Mouse (Mus musculus) activated CD4-positive, CD25-positive, alpha-beta regulatory T cell, adult 4 months (primary cell): Measurements from ENCODE around the gene Nbl1. TPM values are rescaled to one million over a fixed set of nuclear protein-coding genes. Genes with fewer than 3 reads are reported as not detected.

Source experiments
- ATAC-seq: one replicate; pipeline ENCODE4 v1.8.0; 2017
- polyA plus RNA-seq, 2 experiments: library from polyadenylated mRNA; unstranded; fragments of 100-300 nt; shearing (Covaris generic); gene quantifications; one replicate each; pipeline ENCODE4 v1.2.1; 2017

Nbl1 gene
- polyA plus RNA-seq, 2 experiments from 2014 or later, result 0.27 TPM; not detected in 1

- ATAC-seq, result no peak
Observed at GRCm38 (mm10) chr4:139096201-139096600, 3.4 kb upstream of the Nbl1 start.

GRCm38 (mm10) chr4:139095406-139095805 is 2.6 kb upstream of the Nbl1 start:
- ATAC-seq, result no peak

GRCm38 (mm10) chr4:139093196-139093530 is 370 bp upstream of the Nbl1 start:
- ATAC-seq, result no peak

DNA sequence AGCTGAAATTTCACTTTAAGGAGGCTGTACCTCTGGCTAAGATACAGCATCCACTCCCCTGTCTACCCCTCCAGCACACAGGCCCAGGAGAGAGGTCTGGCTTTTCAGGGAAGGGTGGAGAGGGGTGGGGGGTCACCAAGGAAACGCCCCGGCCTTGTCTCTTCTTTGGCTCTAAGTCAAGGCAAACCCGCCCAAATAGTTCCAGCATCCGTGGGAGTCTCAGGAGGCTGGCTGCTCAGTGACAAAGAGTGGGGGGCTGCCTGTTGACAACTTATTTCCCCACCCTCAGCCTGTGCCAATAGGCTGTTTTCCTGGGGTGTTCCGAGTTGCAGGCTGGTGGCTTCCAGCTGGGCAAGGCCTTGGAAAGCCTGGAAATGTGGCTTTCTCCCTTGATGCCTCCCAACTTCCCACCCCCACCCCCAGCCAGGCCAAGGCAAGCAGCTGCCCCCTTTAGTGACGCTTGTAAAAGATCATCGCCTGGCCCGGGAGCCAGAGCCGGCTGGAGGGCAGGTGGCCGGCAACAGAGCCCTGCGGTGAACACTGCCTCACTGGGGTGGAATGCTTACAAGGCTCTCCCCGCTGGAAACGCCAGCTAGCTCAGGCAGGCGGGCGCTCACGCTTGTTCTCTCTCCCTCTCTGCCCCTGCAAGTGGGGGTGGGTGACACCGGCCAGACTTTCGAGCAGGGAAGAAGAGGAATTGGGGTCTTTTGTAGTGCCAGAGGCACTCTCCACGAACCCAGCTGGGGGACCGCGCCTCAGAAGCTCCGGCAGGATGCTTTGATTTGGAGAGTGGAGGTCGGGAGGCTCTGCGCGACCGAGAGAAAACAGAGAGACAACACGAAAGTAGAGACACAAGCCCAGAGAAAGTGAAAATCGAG is 1.1 kb downstream of the Nbl1 start:
- ATAC-seq, result no peak

DNA sequence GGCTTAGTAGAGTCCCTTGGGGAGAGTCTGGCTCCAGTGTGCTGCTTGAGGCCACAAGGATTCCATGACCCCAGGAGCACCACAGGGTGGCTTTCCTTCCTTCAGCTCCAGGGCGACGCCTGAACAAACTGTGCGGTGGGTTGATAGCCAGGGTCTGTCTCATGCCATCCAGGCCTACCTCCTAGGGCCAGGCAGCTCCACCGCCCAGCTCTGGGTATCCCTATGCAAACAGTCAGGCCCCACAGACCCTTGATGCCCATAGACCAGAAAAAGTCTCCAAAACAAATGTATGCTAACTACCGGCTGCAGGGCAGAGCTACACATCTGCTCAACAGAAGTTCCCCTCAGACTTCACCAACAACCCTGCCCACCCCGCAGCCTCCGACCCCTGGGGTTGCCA is 1.7 kb downstream of the Nbl1 start:
- no peak for ATAC-seq

DNA sequence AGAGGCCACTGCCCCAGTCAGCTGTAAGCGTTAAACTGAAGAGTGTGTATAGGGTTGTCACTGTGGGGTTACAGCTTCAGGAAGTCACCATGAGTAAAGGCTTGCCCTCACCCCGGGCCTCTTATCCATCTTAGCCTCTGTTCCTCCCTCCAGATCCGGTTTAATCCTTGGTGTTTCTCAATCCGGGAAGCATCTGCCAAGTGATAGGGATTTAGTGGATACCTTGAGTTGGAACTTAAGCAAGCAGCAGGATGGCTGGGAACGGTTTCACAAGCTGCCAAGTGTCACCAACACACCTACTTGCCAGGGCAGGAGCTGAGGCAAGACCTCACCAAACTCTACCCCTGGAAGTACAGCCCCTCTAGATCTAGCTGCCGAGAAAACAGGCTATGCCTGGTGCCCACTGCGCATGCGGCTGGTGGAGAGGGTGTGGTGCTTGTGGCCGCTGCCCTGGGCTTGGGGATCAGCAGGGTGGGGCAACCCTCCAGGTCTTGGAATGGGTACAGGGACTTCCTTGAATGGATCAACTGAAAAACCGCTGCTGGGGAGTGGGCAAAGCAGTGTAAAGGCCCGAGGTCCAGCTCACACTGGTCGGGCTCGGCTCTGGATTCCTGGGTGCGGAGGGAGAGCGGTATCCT is 2.4 kb downstream of the Nbl1 start:
- ATAC-seq, result no peak

GRCm38 (mm10) chr4:139088982-139089671 is 3.7 kb downstream of the Nbl1 start:
- no peak for ATAC-seq

- peak; percentile 91 for ATAC-seq
Observed at GRCm38 (mm10) chr4:139086984-139087383, 5.8 kb downstream of the Nbl1 start.

DNA sequence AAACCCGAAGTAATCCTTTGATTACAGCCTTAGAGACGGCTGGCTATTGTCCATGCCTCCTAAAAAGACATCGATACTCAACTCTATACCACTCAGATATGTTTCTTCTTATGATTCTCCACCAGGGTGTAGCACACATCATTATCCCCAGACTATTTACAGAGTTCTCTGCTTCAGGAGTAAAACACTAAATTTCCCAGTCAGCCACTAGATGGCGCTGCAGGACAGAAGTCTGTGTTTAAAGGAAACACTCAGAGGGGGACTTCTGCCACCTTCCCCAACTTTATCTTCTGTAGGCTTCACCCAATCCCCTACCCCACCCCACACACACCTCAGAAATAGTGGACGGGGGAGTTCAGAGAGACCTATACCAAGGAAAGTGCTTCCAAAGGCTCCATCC is 6.8 kb downstream of the Nbl1 start:
- peak; percentile 36 for ATAC-seq

- no peak for ATAC-seq
Observed at GRCm38 (mm10) chr4:139085337-139085736, 7.5 kb downstream of the Nbl1 start.

GRCm38 (mm10) chr4:139082790-139083564 is 9.8 kb downstream of the Nbl1 start:
- no peak for ATAC-seq

DNA sequence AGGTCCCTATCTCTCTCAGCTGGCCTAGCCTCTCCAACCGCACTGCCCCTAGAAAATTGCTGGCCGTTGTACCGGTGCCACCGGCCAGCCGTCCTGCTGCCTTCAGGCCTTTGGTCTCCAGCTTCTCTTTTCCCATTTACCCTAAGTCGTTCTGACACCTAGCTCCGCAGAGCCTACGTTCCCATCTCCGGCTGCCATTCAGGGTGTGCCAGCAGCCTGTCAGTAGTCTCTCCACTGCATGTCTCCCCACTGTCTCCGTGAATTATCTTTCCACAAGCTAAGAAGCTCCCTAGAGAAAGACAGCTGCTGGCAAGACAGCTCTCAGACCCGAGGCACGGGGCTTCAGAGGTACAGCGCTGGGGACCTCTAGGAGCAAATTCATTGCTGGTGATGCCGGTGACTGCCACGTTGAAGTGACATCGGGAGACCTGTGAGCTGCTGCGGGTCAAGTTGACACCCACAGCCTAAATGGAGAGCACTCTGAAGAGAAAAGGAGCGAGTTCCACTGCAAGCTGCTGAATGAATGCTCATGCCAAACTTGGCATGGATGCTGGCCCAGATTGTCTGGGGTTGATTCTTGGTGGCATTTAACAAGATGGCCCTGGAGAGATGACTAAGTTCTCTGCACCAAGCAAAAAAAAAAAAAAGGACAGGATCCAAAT is 11.4 kb downstream of the Nbl1 start:
- no peak for ATAC-seq

DNA sequence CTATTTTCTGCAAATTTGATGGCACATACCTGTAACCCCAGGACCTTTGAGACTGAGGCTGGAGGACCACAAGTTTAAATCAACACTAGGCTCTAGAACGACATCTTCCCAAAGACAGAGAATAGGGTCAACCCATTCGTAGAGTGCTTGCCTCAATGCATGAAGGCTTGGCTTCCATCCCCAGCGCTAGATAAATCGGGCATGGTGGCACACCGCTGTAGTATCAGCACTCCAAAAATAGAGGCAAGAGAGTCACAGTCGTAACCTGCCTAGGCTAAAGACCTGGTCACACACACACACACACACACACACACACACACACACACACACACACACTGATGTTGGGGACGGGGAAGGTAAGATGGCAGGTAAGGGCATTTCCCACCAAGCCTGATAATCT is 12.5 kb downstream of the Nbl1 start:
- ATAC-seq, result no peak

- no peak for ATAC-seq
Observed at GRCm38 (mm10) chr4:139079439-139079838, 13.4 kb downstream of the Nbl1 start.

- no peak for ATAC-seq
Observed at GRCm38 (mm10) chr4:139078726-139079125, 14.1 kb downstream of the Nbl1 start.

GRCm38 (mm10) chr4:139078313-139078712 is 14.5 kb downstream of the Nbl1 start:
- no peak for ATAC-seq

- ATAC-seq, result no peak
Observed at GRCm38 (mm10) chr4:139075915-139076314, 16.9 kb downstream of the Nbl1 start.

GRCm38 (mm10) chr4:139075041-139075711 is 17.6 kb downstream of the Nbl1 start, which contains the start of gene Htr6:
Gene Htr6, minus strand, starts transcription at chr4:139075570.
- ATAC-seq, result no peak

- ATAC-seq, result no peak
Observed at GRCm38 (mm10) chr4:139074060-139074459, 18.7 kb downstream of the Nbl1 start.

GRCm38 (mm10) chr4:139068287-139068686 is 24.5 kb downstream of the Nbl1 start:
- no peak for ATAC-seq

- no peak for ATAC-seq
Observed at GRCm38 (mm10) chr4:139064831-139065230, 28.0 kb downstream of the Nbl1 start.

GRCm38 (mm10) chr4:139059569-139059968 is 33.2 kb downstream of the Nbl1 start:
- no peak for ATAC-seq
